Mouse (Mus musculus) cerebellum, adult 9-11 months (tissue): ENCODE measurements around the gene Rgl1.
A peak's percentile ranks its signal among the peaks of the same experiment; 100 is the strongest.

Source experiments
- DNase-seq: peaks from one replicate; pipeline ENCODE4 v3.0.0; 2022

The Rgl1 gene

DNA sequence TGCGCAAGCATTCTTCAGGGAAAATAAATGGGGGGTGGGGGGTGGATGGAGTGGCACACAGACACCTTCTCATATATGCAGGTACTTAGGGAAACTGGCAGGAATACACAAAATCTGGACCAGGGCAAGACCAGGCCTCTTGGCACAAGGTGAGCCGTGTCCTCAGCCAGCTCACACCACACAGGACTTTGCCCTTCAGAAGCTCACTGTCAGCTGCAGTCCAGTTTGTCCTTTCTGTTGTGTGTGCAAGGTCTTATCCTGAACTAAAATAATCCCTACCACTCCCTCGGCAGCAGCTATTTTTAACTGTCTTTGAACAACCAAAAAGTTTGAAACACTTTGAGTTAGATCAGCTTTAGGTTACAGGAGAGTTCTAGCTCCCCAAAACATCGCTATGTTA is 227.3 kb downstream of the Rgl1 start:
- no peak for DNase-seq

DNA sequence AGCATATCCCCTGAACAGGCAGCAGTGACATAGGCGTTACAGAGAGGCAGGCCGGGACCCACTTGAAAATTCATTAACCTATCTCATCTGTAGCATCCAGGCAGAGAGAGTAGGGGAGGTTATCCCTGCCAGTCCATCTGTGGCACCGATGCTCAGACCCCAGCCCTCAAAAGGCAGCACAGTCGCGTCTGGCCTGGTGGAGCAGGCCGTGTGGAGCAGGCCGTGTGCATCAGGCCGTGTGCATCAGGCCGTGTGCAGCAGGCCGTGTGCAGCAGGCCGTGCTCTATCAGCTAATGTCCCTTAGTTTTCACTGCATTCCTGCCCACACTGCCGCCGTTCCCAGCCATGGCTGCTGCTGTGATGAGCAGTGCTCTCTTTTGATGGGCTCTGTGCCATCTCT is 229.0 kb downstream of the Rgl1 start:
- no peak for DNase-seq

DNA sequence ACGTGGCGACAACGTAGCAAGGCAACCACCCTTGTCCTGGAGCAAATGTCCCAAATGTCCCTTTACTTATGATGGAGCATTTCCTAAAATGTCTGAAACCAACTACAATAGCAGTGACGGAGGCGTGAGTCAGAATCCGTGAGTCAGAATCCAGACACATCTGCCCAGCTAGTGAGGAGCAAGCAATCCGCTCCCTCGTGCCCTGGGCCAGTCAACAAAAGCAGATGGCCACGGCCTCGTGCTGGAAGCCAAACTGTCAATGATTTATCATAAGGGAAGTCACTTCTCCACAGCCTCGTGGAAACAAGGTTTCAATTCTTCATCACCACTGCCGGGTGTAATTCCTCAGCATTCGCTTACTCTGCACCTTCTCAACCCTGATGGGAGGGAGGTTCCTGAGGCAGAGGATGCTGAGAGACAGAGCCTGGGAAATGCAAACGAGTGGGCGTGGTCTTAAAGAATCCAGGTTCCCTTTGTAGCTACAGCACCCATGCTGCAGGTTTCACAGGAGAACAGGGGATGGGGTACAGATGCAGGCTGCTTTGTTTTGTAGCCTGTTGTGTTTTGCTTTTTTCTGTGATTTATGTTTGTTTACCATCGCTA is 229.6 kb downstream of the Rgl1 start:
- no peak for DNase-seq

DNA sequence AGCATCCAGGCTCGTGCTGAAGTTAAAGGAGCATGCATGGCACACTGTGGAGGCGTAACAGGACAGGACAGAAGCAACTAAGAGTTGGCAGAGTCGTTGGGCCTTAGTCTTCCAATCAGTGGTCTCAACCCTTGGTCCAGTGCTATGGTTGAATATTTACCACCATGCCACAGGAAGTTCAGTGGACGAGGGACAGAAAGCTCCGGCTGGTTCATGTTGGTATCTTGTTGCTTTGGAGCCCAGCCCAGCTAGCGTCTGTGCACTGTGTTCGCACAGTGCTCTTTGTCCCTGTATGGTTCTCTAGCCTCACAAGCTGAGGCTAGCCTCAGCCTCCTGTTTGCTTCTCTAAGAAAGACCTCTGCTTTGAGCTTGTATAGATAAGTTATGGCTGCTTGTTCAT is 231.6 kb downstream of the Rgl1 start:
- no peak for DNase-seq

DNA sequence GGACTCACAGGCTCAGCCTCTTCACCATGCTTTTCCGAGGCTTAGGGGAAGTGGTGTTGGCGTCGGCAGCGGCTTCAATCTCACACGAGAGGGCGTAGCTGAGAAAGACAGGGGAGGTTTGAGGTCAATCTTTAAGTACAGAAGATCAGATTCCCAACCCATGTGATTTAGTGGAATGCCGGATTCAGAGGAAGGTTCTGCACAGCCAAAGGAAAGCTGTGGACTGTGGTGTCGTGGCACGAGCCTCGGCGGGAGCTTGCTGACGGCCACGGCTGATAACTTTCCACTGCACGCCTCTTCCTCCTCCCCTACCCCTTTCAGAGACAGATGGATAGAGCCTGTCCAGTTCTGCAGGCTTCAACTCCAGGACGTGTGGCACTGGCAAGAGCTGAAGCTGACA is 234.7 kb downstream of the Rgl1 start:
- no peak for DNase-seq

DNA sequence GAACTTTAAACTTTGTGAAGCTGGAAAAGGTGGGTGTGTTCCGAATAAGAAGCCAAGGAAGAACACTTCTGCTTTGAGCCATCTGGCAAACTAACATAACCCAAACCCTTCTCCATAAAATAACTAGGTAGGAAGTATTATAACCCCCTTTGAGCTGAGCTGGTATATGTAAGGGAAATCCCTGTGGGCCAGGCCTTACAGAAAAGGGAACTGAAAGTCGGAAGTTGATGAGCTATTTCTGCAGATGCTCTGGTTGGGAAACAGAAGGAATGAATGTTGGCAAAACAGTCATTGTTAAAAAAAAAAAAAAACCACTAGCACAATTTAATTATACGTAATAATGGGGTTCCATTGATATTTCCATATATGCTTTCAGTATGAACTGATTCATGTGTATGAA is 237.4 kb downstream of the Rgl1 start:
- DNase-seq, result no peak

DNA sequence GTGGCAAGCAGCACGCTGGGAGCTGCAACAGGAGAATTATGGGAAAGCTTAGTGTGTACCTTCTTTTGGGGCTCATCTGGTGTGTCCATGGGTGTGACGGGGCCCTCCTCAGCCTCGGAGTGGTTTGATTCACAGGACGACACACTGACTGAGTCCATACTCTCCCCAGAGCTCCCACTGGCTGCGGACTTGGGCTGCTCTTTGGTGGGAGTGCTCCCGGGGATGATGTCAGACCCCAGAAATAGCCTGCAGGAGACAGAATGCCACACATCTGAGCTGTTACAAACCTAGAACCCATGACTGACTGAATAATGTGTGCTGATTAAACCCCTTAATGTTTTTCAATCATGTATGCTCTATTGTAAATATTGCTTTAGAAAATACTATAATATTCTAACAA is 237.9 kb downstream of the Rgl1 start:
- DNase-seq, result no peak

DNA sequence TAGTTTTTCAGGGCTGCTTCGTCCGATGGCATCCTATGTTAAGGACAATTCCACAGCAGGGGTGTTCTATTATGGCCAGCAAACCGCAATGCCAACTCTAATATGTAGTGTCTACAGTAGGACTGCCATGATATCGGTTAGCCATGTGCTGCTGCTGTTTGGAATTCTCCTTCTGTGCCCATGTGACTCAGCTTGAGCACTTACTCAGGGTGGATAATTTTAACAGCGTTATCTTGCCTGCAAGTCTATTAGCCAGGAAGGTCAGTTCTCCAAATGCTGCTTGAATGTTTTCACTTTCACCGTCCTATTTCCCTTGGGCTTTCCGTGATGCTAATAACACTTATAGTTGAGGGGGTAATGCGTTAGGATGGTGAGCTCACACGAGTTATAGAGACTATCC is 240.0 kb downstream of the Rgl1 start:
- no peak for DNase-seq

DNA sequence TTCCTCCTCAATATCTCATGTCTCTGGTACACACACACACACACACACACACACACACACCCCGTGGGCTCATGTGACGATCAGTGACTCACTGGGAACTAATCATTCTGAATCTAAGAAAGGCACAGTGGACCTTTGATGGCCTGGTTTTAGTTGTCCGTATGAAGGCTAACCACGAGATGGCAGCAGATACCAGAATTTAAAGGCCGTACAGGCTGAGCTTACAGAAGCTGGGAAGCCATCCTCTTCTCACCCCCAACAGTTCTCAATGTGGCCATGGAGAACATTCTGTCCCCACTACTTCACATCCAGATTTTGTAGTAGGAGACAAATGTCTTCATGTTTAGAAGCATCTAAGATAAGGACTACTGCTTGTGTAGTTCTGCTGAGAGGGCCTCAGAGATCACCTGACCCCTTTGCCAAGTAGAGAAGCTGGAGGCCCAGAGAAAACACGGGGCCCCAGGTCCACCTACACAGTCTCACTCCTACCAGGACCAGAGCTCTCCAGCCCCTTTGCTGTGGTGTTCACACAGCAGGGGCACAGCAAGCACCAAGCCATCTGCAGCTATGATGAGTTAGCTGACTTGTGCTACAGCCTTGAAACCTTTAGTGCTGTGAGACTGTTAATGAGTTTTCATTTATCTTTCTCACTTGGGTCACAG is 241.0 kb downstream of the Rgl1 start:
- peak; percentile 65 for DNase-seq

DNA sequence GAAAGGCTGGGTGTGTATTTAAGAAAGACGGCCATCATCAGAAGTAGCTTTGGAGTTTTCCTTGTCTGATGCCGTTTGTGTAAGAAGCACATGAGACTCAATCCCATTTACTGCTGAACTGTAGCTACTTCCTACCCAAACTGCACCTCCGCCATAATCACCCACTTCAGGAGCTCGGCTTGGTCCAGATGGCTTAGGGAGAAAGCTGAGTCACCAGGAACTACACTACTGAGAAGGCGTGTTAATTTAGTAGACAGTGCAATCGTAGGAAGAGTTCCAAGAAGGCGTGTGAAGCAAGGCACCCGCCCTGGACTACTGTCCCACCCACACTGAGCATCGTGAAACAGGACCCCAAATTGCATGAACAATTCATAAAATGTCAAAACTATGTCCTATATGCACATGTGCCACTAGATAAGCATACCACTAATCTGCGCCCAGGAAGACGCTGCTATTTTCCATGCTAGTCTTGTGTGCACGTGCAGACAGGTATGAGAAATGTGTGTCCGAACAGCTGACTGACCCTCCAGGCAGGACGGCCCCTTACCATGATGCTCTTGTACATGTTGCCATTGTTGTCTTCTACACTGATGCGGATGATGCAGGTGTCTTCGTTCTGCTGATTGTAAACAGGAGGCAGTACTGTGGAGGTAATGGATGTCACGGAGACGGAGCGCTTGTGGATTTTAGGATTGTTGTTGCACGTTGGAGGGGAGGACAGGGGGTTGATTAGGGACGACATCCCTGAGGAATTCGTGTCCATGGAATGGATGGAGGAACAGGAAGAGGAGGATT is 241.9 kb downstream of the Rgl1 start:
- no peak for DNase-seq

DNA sequence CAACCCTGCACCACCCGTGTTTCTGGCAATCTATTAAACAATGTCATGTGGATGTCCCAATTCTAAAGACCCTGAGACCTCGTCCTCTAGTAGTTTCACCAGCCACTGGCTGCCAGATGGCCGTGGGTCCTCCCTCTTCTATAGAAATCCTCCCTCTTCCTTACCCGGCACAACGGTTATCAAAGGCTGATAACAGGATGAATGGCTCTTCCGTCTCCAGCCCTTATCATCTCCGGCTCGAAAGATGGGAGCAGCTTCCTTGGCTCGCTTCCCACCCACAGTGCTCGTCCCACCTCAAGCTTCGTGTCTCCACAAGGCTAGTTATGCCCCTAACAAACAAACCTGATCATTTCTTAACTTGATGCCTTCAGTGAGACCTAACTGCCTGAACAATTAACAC is 242.9 kb downstream of the Rgl1 start:
- no peak for DNase-seq

DNA sequence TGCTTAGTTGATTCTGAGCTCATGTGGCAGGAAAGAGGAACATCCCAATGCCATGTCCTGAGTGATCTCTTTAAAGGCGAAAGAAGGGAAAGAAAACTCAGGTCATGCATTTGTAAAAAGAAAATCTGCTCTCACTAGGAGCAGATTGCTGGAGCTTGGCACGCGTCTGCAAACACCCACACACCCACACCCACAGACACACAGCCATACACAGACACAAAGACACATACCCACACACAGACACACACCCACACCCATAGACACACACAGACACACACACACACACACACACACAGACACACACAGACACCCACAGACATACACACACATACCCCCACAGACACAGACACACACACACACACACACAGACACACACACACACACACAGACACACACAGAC is 243.9 kb downstream of the Rgl1 start:
- no peak for DNase-seq

DNA sequence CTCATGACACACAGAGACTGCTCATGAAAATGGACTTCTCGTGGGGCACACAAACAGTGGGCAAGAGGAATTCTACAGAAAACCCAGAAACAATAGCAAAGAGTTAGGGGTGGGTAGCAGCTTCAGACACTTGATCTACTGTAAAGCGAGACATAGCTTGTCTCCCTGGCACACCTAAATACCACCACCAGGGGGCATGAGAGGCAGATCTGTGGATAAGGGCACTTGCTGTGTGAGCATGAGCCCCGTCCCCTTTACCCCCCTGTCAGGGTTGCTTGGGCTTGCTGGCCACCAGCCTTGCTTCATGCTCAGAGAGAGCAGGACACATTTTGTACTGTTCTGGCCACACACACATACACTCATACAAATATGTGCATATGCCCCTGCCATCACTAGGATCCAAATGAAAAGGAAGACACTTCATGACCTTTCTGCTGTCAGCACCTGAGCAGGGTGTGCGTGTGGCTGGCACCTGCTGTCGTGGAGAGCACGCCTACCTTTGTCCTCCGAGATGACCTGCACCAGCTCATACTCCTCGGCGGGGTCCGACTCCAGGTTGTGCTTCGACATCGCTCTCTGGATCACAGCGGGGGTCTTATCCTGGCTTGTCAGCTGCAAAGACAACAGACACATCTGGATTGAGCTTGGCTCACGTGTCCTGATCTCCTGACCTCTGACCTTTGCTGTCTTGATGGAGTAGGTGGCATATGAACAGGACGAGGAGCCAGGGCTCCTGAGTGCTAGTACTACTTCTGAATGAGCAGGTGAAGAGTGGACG is 245.2 kb downstream of the Rgl1 start:
- DNase-seq, result peak; percentile 19

DNA sequence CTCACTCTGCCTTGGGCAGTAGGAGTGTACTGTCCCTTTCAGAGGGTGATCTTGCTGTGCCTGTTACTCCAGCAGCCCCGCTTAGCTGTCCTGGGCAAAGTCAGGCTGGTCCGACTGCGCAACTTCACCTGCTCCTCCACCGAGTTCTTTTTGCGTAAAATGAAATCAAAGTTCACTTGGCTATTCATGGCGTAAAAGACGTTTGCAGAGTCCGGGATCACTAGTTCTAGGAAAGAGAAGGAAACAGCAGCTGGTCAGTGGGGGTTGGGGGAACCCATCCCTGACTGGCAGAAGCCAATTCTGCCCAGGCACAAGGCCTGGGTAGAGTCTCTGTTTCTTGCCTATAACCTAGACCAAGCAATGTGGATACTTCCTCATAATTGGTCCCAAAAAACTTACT is 247.2 kb downstream of the Rgl1 start:
- no peak for DNase-seq

DNA sequence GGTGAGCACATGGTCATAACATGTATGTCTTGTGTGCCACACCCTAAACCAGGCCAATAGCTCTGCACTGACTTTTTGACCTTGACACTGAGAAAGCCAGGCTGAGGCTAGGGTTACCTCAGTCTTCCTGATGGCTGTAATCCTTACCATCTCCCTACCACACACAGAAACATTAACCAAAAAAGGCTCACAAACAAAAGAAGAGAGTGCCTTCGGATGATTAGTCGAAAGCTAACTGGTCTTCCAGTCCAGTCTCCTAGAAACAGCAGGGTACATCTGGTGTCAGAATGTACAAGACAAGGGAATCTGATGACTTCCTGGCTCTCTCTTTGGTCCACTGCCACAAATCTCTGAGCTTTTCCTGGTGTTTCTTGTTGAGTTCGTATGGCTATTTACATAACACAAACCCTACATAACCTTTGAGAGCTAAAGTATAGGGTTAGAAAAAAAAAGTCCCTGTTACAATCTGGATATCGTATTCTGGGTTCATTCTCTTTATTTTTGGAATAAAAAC is 249.0 kb downstream of the Rgl1 start:
- no peak for DNase-seq

DNA sequence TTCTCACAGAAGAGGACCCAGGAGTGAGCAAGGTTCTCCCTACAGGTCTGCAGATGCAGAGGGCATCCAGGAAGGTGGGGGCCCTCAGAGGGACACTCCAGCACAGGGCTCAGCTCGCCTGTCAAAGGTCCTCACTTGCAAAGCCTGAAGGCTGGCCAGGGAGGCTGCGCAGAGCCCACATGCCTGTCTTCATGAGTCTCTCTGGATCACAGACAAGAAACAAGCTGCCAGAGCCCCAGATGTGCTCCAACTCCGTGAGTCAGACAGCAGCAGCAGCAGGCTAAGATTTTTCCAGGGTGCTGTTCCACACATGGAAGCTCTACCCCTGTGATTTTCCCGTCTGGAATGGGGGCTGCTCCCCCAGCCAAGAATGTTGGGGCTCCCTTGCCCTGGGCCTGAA is 251.9 kb downstream of the Rgl1 start:
- no peak for DNase-seq

DNA sequence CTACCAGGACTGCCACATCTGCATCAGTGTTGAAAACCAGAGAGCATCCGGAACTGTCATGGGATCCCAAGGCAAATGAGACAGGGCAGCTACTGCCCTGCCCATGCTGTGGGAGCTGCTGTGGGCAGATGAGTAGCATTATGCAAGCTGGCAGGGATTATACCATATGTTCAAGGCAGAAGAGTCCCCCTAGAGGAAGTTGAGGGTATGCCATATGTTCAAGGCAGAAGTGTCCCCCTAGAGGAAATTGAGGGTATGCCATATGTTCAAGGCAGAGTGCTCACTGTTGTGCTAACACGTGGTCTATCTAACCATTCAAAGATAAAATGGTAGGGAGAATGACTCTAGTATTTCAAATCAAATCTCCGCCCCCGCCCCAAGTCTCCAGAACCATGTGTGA is 254.9 kb downstream of the Rgl1 start:
- DNase-seq, result no peak

DNA sequence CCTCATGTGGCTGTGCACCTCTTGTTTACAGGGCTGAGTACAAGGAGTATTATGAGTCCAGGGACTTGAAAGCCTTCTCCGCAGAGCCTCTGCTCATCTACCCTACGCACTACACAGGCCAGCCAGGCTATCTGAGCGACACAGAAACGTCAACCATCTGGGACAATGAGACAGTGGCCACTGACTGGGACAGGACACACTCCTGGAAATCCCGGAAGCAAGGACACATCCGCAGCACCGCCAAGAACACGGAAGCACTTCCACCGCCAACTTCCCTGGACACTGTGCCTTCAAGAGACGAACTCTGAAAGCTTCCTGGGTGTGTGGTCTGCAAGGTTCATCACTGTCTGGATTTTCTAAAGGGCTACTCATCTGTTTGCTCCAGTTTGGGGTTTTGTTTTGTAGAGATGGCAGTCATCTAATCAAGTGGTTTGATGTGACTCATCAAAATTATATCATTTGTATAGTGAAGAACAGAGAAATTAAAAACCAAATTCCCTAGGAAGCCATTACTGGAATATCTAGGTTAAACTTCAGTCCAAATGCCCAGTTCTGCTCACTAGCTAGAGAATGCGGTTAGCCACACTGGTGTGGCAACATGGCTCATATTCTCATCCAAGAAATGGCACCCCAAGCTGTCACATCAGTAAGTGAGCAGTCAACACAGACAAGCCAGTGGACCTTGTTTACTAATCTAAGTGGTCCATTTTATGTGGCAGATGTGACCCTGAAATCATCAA is 257.5 kb downstream of the Rgl1 start:
- DNase-seq, result no peak

DNA sequence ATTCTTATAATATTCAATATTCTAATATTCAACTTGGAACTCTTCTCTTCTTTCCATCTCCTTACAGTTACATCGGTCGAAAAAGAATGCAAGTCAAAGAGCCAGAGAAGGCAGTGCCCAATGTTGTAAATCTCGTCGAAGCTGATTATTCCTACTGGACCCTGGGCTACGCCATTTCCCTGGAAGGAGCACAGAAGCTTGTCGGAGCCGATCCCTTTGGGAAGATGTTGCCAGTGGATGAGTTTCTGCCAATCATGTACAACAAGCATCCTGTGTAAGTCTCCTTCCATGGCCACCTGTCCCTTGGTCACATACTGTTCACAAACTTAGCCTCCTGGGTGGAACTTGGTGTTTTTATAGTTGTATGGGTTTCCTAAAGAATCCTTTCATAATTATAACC is 259.4 kb downstream of the Rgl1 start:
- DNase-seq, result no peak

DNA sequence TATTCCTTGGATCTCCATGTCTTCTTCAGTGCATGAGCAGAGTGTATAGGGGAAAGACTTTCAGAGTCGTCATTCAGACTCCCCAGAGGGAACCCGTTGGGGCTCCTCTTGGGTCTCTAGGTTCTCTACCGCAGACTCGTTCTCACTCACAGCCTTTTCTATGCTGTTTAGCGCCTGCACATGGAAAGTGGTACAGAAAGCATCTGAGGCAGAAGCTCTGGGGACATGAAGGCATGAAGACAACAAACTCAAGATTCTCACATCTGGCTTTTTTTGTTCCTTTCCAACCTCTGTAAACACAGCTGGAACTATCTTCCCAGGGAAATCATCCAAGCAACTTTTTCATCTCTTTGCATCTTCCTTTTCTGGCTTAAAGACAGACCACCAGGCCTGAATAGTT is 260.0 kb downstream of the Rgl1 start:
- DNase-seq, result no peak

DNA sequence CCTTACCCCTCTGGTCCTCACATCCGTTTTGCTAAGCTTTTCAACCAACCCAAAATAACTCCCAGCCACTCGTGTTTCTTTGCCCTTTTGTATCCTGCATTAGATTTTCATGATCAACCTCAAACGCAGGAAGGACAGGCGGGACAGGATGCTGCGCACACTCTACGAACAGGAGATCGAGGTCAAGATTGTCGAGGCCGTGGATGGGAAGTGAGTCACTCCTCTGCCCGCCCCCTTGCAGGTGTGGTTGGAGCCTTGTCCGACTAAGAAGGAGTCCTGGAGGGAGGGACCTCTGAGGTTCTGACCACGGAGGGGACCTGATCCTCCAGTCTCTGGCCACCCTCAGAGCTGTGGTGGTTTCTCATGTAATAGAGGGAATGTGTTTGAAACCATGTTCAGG is 266.3 kb downstream of the Rgl1 start:
- no peak for DNase-seq

DNA sequence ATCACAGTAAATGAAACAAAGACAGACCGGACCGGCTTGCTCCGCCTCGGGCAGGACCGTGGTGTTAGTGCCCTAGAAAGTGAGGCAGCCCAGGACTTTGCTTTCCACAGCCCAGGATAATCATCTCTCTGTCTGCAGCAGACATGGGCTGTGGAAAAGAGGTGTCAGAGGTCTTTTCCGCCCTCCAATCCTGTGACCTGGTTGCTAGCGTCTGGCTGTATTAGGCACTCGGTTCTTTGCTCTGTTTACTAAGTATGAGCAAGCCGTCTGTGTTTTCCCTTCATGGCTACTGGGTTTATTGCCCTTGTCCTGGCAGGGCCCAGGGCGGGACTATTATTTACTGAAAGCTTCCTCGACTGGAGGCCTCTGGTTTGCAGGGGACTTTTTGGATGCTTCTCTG is 268.6 kb downstream of the Rgl1 start:
- DNase-seq, result no peak

DNA sequence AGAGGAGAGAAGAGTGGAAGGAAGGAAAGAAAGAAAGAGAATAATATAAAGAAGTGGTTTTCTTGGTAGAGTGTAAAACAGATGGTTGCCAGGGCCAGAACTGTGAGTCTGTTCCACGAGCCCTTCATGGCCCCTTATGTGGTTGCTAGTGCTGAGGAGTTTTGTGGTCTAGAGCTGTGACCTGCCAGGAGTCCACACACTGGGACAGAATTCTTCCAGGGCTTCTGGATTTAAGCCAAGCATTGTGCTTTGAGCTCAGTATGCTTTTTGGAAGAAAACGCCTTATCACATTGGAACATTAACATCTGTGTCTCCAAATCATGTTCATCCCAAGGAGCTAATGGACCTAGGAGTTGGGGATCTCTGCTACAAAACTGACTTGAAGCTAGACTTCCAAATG is 269.3 kb downstream of the Rgl1 start:
- no peak for DNase-seq
